Mouse (Mus musculus) lung, postnatal 0 days (tissue): ENCODE data around the gene Lhb.

ENCODE experiments used
- CTCF ChIP-seq: IDR thresholded peaks from 2 replicates; pipeline ENCODE4 v1.5.1; 2016; ENCODE audit warnings: antibody characterized with exemption, mild to moderate bottlenecking
- EP300 ChIP-seq: IDR thresholded peaks from 2 replicates; pipeline ENCODE4 v1.6.1; 2016; ENCODE audit warnings: antibody characterized with exemption, mild to moderate bottlenecking, control low read depth

GRCm38 (mm10) chr7:45465549-45465948, 44.9 kb downstream of the Lhb start:
- TF ChIP-seq EP300 (no peak), CTCF (no peak; the same call in 1 of the 2 replicates)
